Mouse (Mus musculus) stomach, postnatal 0 days (tissue): Measurements from ENCODE around the gene Afap1l2.

Experiments used
- CTCF ChIP-seq: IDR thresholded peaks from 2 replicates; pipeline ENCODE4 v1.5.1; 2016; ENCODE audit warnings: antibody characterized with exemption, low read depth, mild to moderate bottlenecking, moderate library complexity
- EP300 ChIP-seq: optimal IDR thresholded peaks from 2 replicates; pipeline ENCODE3; 2016; ENCODE audit warnings: antibody characterized with exemption

GRCm38 (mm10) chr19:56998910-56999309 lies 9.1 kb downstream of the Afap1l2 start:
- TF ChIP-seq CTCF (no peak), EP300 (no peak)
